Mouse (Mus musculus): Measurements from ENCODE around the gene Denr.
A peak's percentile ranks its signal among the peaks of the same experiment; 100 is the strongest.

Denr gene

GRCm38 (mm10) chr5:123968468-123968867 is 61.5 kb downstream of the Denr start:
- ATAC-seq (ENCODE audit: insufficient number of reproducible peaks, low FRiP score, low TSS enrichment): no peak

DNA sequence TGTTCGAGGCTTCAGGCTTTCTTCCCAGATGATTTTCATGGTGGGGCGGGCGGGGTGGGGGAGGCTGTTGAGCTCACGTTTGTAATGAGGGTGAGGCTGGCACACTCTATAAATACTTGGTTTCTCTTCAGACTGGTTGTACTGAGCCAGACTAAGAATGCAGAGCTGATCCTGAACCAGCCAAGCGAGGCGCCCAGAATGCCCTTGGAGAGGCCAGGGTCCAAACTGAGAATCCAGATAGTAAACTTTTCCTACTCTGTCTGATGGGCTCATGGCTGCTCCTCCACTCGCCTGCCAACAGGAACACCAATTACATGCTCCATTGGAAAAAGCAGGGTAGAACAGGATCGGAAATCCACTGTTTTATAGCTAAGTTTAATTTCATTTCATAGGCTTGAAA is 62.2 kb downstream of the Denr start:
- no peak for ATAC-seq (ENCODE audit: insufficient number of reproducible peaks, low FRiP score, low TSS enrichment)

- no peak for ATAC-seq (ENCODE audit: insufficient number of reproducible peaks, low FRiP score, low TSS enrichment)
Observed at GRCm38 (mm10) chr5:123970576-123970975, 63.6 kb downstream of the Denr start.

- ATAC-seq (ENCODE audit: insufficient number of reproducible peaks, low FRiP score, low TSS enrichment): no peak
Observed at GRCm38 (mm10) chr5:123972453-123972852, 65.5 kb downstream of the Denr start.

GRCm38 (mm10) chr5:123973299-123974178 is 66.6 kb downstream of the Denr start, which contains the start of gene Hip1r:
Gene Hip1r (plus strand): TSS chr5:123973628.
- ATAC-seq (ENCODE audit: insufficient number of reproducible peaks, low FRiP score, low TSS enrichment): peak; percentile 65; the same call in 1 of the 2 replicates

- ATAC-seq (ENCODE audit: insufficient number of reproducible peaks, low FRiP score, low TSS enrichment): no peak
Observed at GRCm38 (mm10) chr5:123974179-123974485, 67.2 kb downstream of the Denr start.

GRCm38 (mm10) chr5:123974616-123975111 is 67.7 kb downstream of the Denr start:
- ATAC-seq (ENCODE audit: insufficient number of reproducible peaks, low FRiP score, low TSS enrichment): no peak

DNA sequence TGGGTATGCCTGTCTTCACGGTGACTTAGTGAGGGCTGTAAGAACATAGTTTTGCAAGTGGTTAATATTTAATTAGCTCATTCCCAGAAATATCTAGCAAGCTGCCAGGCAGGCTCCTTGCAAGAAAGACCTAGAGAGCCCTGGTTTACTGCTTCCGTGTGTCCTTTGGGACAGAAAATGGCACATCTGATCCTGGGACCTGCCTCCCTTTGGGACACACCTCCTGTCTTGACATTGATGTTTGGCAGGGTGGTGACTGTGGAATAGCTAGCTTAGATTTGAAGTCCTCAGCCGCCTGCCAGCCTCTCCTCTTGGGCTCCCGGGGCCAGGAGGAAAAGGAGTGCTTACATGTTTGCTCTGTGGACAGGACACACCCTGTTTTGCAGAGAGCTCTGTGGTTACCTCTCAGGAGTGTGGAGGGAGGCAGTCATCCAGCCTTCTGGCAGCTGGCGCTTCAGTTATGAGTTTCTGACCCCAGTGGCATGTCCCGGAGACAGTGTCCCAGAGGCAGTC is 68.7 kb downstream of the Denr start:
- ATAC-seq (ENCODE audit: insufficient number of reproducible peaks, low FRiP score, low TSS enrichment): no peak

GRCm38 (mm10) chr5:123977231-123977630 is 70.3 kb downstream of the Denr start:
- no peak for ATAC-seq (ENCODE audit: insufficient number of reproducible peaks, low FRiP score, low TSS enrichment)

GRCm38 (mm10) chr5:123978131-123978530 is 71.2 kb downstream of the Denr start:
- ATAC-seq (ENCODE audit: insufficient number of reproducible peaks, low FRiP score, low TSS enrichment): no peak

Measured in cerebellum, adult (tissue).